Mouse (Mus musculus): Measurements from ENCODE around the gene Gm10666.
"Not testable (repeated sequence)": the region's sequence is repeated elsewhere in the genome, so short reads cannot be mapped to it uniquely, and the experiment has no call there.

The Gm10666 gene

DNA sequence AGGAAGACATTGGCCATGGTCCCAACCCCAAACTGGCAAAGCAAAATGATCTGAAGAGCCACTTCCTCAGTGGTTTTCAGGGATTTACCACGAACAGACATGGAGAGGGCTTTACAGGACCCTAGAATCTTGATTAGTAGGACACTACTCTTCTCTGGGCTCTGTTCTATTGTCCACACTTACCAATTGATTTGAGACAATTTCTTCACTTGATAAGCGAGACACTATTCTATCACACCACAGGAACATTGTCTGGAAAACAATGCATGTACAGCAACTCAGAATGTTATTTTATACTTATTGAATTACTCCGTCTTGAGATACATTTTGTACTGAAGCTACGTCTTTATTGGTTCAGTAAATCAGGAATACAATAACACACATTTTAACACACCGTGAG is at the start of gene Gm10666:
TSS of gene Gm10666 (minus strand) at position 101 of the 400 bp plus-strand sequence.
- DNase-seq (ENCODE audit: low read depth, low spot score) = not testable (repeated sequence)

DNA sequence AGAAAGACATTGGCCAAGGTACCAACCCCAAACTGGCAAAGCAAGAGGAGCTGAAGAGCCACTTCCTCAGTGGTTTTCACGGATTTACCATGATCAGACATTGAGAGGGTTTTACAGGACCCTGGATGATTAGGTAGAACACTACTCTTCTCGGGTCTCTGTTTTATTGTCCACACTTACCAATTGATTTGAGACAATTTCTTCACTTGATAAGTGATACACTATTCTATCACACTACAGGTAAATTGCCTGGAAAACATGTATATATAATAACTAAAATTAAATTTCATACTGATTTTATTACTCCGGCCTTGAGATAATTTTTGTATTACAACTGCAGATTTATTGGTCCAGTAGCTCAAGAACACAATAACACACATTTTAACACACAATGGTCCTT is 29.4 kb upstream of the Gm10666 start, which contains the start of gene Vmn1r142:
TSS of gene Vmn1r142 (minus strand) at position 101 of the 400 bp plus-strand sequence.
- not testable (repeated sequence) for DNase-seq (ENCODE audit: low read depth, low spot score)

- DNase-seq (ENCODE audit: low read depth, low spot score) = not testable (repeated sequence)
These were observed 16.4 kb downstream of the Gm10666 start, which contains the start of gene Gm16451 for GRCm38 (mm10) chr7:22118145-22118544. Gene Gm16451 (minus strand): TSS chr7:22118245.
